Mouse (Mus musculus) CH12.LX (cell line): ENCODE measurements around the gene Nubpl. TPM values are rescaled to one million over a fixed set of nuclear protein-coding genes. Genes with fewer than 3 reads are reported as not detected.

Source experiments
- DNase-seq: peaks from one replicate; pipeline ENCODE4 v3.0.0-alpha.2; 2013; ENCODE audit errors: extremely low read depth
- H3K27ac ChIP-seq: 2 replicates; pipeline ENCODE4 v1.5.1; 2012; ENCODE audit warnings: low read depth, mild to moderate bottlenecking, control low read depth, moderate library complexity; ENCODE audit not compliant: insufficient read depth
- H3K27me3 ChIP-seq: replicated peaks from 2 replicates; pipeline ENCODE3; 2012; ENCODE audit warnings: inconsistent platforms
- H3K36me3 ChIP-seq, 2 experiments: replicated peaks in 1 of 2; 2 replicates each; pipeline versions ENCODE3 to v1.6.1; 2012; ENCODE audit warnings: inconsistent platforms in 1 of 2, low read length in 1 of 2, mild to moderate bottlenecking in 1 of 2, mixed read lengths in 1 of 2, moderate library complexity in 1 of 2; ENCODE audit not compliant: control insufficient read depth in 1 of 2, insufficient read depth in 1 of 2
- H3K4me1 ChIP-seq, 2 experiments: 2 replicates each; pipeline ENCODE4 v1.6.1; 2012; ENCODE audit warnings: inconsistent platforms in 1 of 2, moderate library complexity in 1 of 2; ENCODE audit not compliant: insufficient read depth in 2 of 2, control insufficient read depth in 1 of 2
- H3K4me2 ChIP-seq: 2 replicates; pipeline ENCODE4 v1.6.1; 2012; ENCODE audit warnings: low read depth, mild to moderate bottlenecking, control low read depth; ENCODE audit not compliant: poor library complexity, insufficient read depth, severe bottlenecking
- H3K4me3 ChIP-seq, 3 experiments: fragments of 150-350 bp in 1 of 3; sonication (generic) in 1 of 3; replicated peaks in 1 of 3; 2 replicates each; pipeline versions ENCODE3 to v1.5.1; 2011 to 2012; ENCODE audit warnings: low read depth in 2 of 3, low read length in 2 of 3, mild to moderate bottlenecking in 2 of 3, moderate library complexity in 2 of 3, control low read depth in 1 of 3, improper control_type of control experiment in 1 of 3, inconsistent platforms in 1 of 3, mixed read lengths in 1 of 3; ENCODE audit not compliant: poor library complexity in 1 of 3
- H3K79me2 ChIP-seq: replicated peaks from 2 replicates; pipeline ENCODE4 v1.6.1; 2012; ENCODE audit warnings: mild to moderate bottlenecking, moderate library complexity; ENCODE audit not compliant: control insufficient read depth, poor library complexity, insufficient read depth, severe bottlenecking; ENCODE audit errors: extremely low read depth
- H3K9ac ChIP-seq: 2 replicates; pipeline ENCODE4 v1.6.1; 2012; ENCODE audit warnings: low read depth, mild to moderate bottlenecking, control low read depth, moderate library complexity; ENCODE audit not compliant: insufficient read depth
- H3K9me3 ChIP-seq: replicated peaks from 2 replicates; pipeline ENCODE3; 2012; ENCODE audit warnings: low read length, inconsistent platforms, mixed read lengths
- BHLHE40 ChIP-seq: IDR thresholded peaks from 2 replicates; pipeline ENCODE4 v1.6.1; 2011; ENCODE audit warnings: mild to moderate bottlenecking, low read depth, low read length, improper control_type of control experiment
- CHD1 ChIP-seq: IDR thresholded peaks from 2 replicates; pipeline ENCODE4 v1.6.1; 2012; ENCODE audit warnings: low read depth, low read length, improper control_type of control experiment, inconsistent platforms
- E2F4 ChIP-seq: IDR thresholded peaks from 2 replicates; pipeline ENCODE4 v1.6.1; 2011; ENCODE audit warnings: low read depth, low read length, improper control_type of control experiment; ENCODE audit not compliant: insufficient replicate concordance
- ETS1 ChIP-seq: conservative IDR thresholded peaks from 2 replicates; pipeline ENCODE4 v1.6.1; 2012; ENCODE audit warnings: low read depth, mild to moderate bottlenecking, inconsistent platforms, low read length, improper control_type of control experiment, moderate library complexity
- GABPA ChIP-seq: IDR thresholded peaks from 2 replicates; pipeline ENCODE4 v1.6.1; 2012; ENCODE audit warnings: low read depth, low read length, improper control_type of control experiment, inconsistent platforms; ENCODE audit not compliant: insufficient replicate concordance
- MAX ChIP-seq: IDR thresholded peaks from 2 replicates; pipeline ENCODE4 v1.6.1; 2011; ENCODE audit warnings: low read length, improper control_type of control experiment
- MAZ ChIP-seq: IDR thresholded peaks from 2 replicates; pipeline ENCODE4 v1.6.1; 2012; ENCODE audit warnings: low read depth, mild to moderate bottlenecking, inconsistent platforms, low read length, improper control_type of control experiment, moderate library complexity
- MYC ChIP-seq: IDR thresholded peaks from 2 replicates; pipeline ENCODE4 v1.6.1; 2011; ENCODE audit warnings: low read depth, mild to moderate bottlenecking, improper control_type of control experiment, low read length
- POLR2A ChIP-seq: IDR thresholded peaks from 2 replicates; pipeline ENCODE4 v1.6.1; 2011; ENCODE audit warnings: low read depth, mild to moderate bottlenecking, improper control_type of control experiment, low read length
- SIN3A ChIP-seq: IDR thresholded peaks from 2 replicates; pipeline ENCODE4 v1.6.1; 2012; ENCODE audit warnings: low read length, improper control_type of control experiment, inconsistent platforms
- TBP ChIP-seq: conservative IDR thresholded peaks from 2 replicates; pipeline ENCODE4 v1.6.1; 2011; ENCODE audit warnings: low read depth, low read length, improper control_type of control experiment
- UBTF ChIP-seq: IDR thresholded peaks from 2 replicates; pipeline ENCODE4 v1.6.1; 2012; ENCODE audit warnings: low read depth, mild to moderate bottlenecking, inconsistent platforms, low read length, improper control_type of control experiment, moderate library complexity
- USF1 ChIP-seq: IDR thresholded peaks from 2 replicates; pipeline ENCODE4 v1.6.1; 2014; ENCODE audit warnings: low read depth, mild to moderate bottlenecking, inconsistent platforms, low read length, improper control_type of control experiment
- USF2 ChIP-seq: conservative IDR thresholded peaks from 2 replicates; pipeline ENCODE4 v1.6.1; 2011; ENCODE audit warnings: low read depth, low read length, improper control_type of control experiment
- ZC3H11A ChIP-seq: IDR thresholded peaks from 2 replicates; pipeline ENCODE4 v1.6.1; 2012; ENCODE audit warnings: low read depth, mild to moderate bottlenecking, inconsistent platforms, low read length, improper control_type of control experiment
- ZMIZ1 ChIP-seq: IDR thresholded peaks from 2 replicates; pipeline ENCODE4 v1.6.1; 2012; ENCODE audit warnings: low read depth, mild to moderate bottlenecking, inconsistent platforms, low read length, improper control_type of control experiment
- ZNF384 ChIP-seq: IDR thresholded peaks from 2 replicates; pipeline ENCODE4 v1.6.1; 2012; ENCODE audit warnings: low read depth, low read length, improper control_type of control experiment, inconsistent platforms
- dilution Hi-C: fragments of 300-500 bp; cut with MboI; formaldehyde crosslinking; loops from 2 replicates; pipeline ENCODE4 v1.14.3; 2020; ENCODE audit warnings: low sequenced_read_pairs; ENCODE audit not compliant: extremely low pct_unique_long_range_greater_than_20kb, extremely low pct_ligation_motif_present
- in situ Hi-C: fragments of 300-500 bp; cut with MboI; formaldehyde crosslinking; loops from 3 replicates; pipeline ENCODE4 v1.14.3; 2019; ENCODE audit warnings: low sequenced_read_pairs, low pct_ligation_motif_present, low pct_unique_long_range_greater_than_20kb, mixed read lengths
- polyA plus RNA-seq: library from polyadenylated mRNA; unstranded; fragments of >175 nt; gene quantifications from 2 replicates; pipeline ENCODE4 v1.2.1, GENCODE M21; 2012; ENCODE audit warnings: low read depth; ENCODE audit not compliant: insufficient read length
- total RNA-seq, 2 experiments: library from RNA; depleted of rRNA; stranded (reverse); fragments of 300-350 nt in 1 of 2; fragments of >200 nt in 1 of 2; gene quantifications; 2 replicates each; pipeline ENCODE4 v1.2.3; 2012 to 2014

The Nubpl gene
- total and polyA plus RNA-seq, 3 experiments, result 9.5 to 11.8 (median 11.1) TPM

DNA sequence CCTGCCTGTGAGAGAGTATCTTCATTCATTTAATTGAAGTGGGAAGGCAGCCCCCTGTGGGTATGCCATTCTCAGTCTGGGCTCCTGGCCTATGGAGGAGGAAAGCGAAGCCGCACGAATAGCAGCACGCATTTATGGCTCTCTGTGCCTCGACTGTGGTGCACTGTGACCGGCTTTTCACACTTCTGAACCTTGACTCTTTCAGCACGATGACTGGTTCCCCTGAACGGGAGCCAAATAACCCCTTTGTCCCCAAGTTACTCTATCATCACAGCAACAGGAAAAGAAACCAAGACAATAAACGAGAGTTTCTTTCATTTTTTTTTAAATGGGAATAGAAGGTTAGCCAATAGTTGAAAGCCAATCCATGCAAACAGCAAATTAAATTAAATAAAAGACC lies 220.9 kb downstream of the Nubpl start:
- no peak overlapping the region for H3K4me2 ChIP-seq
- H3K9me3 ChIP-seq, result peaks cover 14% of the 10 kb centered on the region
- no peaks in the 10 kb centered on the region for H3K4me1 ChIP-seq
- no peak overlapping the region for H3K4me3 ChIP-seq
- DNase-seq, result no peak
- in situ Hi-C loops (no loop called here), dilution Hi-C loops (no loop called here)
- H3K36me3 ChIP-seq, result no peaks in the 10 kb centered on the region
- TF ChIP-seq ZC3H11A, result no peak
- no peak for TF ChIP-seq TBP
- no peak for TF ChIP-seq MYC
- no peak for TF ChIP-seq ZMIZ1
- no peak for TF ChIP-seq SIN3A
- TF ChIP-seq USF1, result no peak
- TF ChIP-seq E2F4, result no peak
- no peak for TF ChIP-seq BHLHE40
- no peak for TF ChIP-seq ETS1
- TF ChIP-seq MAX, result no peak
- TF ChIP-seq ZNF384, result no peak
- TF ChIP-seq MAZ, result no peak
- no peak for TF ChIP-seq USF2
- no peak for TF ChIP-seq CHD1
- no peak overlapping the region for H3K27ac ChIP-seq
- no peaks in the 10 kb centered on the region for H3K79me2 ChIP-seq
- H3K27me3 ChIP-seq, result no peaks in the 10 kb centered on the region
- H3K9ac ChIP-seq, result no peak overlapping the region

DNA sequence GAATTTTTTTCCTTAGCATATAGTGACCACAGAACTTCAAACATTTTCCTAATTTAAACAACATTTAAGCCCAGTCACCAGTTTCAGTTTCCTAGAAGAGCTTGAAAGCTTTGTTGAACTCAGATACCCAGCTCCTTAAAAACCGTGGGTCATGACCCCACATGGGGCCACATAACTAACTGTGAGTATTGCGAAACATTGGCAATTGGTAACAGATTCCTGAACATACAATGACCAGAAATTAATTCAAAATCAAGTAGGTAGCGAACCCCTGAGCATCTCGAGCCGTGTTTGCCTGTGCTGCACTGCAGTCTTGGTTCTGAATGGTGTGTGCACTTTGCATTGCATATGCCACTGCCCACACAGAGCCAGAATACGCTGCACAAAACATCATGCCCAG lies 221.6 kb downstream of the Nubpl start:
- H3K4me2 ChIP-seq, result no peak overlapping the region
- H3K79me2 ChIP-seq, result no peaks in the 10 kb centered on the region
- peaks cover 14% of the 10 kb centered on the region for H3K9me3 ChIP-seq
- no peak for TF ChIP-seq UBTF
- TF ChIP-seq GABPA, result no peak
- no peak for TF ChIP-seq POLR2A
- TF ChIP-seq ZC3H11A, result no peak
- no peak for TF ChIP-seq MAX
- no peak for TF ChIP-seq ZMIZ1
- TF ChIP-seq, all 38 proteins: peak for 0
- Histone ChIP-seq H3K4me3 (no peak overlapping the region), H3K27me3 (no peaks in the 10 kb centered on the region), H3K9ac (no peak overlapping the region), H3K4me1 (no peaks in the 10 kb centered on the region), H3K27ac (no peak overlapping the region), H3K36me3 (no peaks in the 10 kb centered on the region)
- in situ Hi-C loops (no loop called here), dilution Hi-C loops (no loop called here)
- no peak for DNase-seq
